Mouse (Mus musculus) lung, adult 2 months (tissue): Measurements from ENCODE around the gene Cd276. TPM values are rescaled to one million over a fixed set of nuclear protein-coding genes. Genes with fewer than 3 reads are reported as not detected.
A peak's percentile ranks its signal among the peaks of the same experiment; 100 is the strongest.
"Not testable (repeated sequence)": the region's sequence is repeated elsewhere in the genome, so short reads cannot be mapped to it uniquely, and the experiment has no call there.

Experiments used
- DNase-seq: peaks from one replicate; pipeline ENCODE4 v3.0.0; 2022
- H3K4me1 ChIP-seq: fragments of 200-500 bp; 2 replicates; pipeline ENCODE4 v1.6.1; 2011; ENCODE audit warnings: low read length; ENCODE audit not compliant: control insufficient read depth, insufficient read depth
- H3K4me3 ChIP-seq: fragments of 200-500 bp; replicated peaks from 2 replicates; pipeline ENCODE3; 2011; ENCODE audit warnings: low read depth, mild to moderate bottlenecking, control low read depth, low read length; ENCODE audit errors: extremely low read depth
- CTCF ChIP-seq: fragments of 200-500 bp; IDR thresholded peaks from 2 replicates; pipeline ENCODE4 v1.5.1; 2011; ENCODE audit warnings: mild to moderate bottlenecking, low read length, control low read depth; ENCODE audit not compliant: insufficient read depth
- POLR2A ChIP-seq: fragments of 200-500 bp; IDR thresholded peaks from 2 replicates; pipeline ENCODE4 v1.6.1; 2011; ENCODE audit warnings: low read depth, mild to moderate bottlenecking, control low read depth, low read length, borderline replicate concordance; ENCODE audit errors: extremely low read depth
- WGBS: fragments of 180-500 bp; shearing (Covaris S2); methylation state at CpG from one replicate; pipeline ENCODE4 v1.1.7; 2018; 5-methylcytosine and 5-hydroxymethylcytosine counted together
- polyA plus RNA-seq: library from polyadenylated mRNA; depleted of rRNA; stranded (reverse); fragments of >200 nt; gene quantifications from 2 replicates; pipeline ENCODE4 v1.2.3, GENCODE M21; 2012

The Cd276 gene
- polyA plus RNA-seq, 1 experiment = 8.8 TPM

GRCm38 (mm10) chr9:58578669-58579068 lies 23.4 kb upstream of the Cd276 start:
- H3K4me3 ChIP-seq = no peak overlapping the region
- 9% methylated on average over 3 of the region's 3 CpGs for WGBS
- TF ChIP-seq CTCF (peak; percentile 94), POLR2A (no peak)
- DNase-seq = peak; percentile 77
- H3K4me1 ChIP-seq = peaks cover 7% of the 10 kb centered on the region

GRCm38 (mm10) chr9:58571001-58571400 lies 15.8 kb upstream of the Cd276 start:
- 72% methylated on average over 1 of the region's 1 CpGs for WGBS
- no peak for DNase-seq
- Histone ChIP-seq H3K4me3 (no peak overlapping the region), H3K4me1 (no peaks in the 10 kb centered on the region)
- no peak for TF ChIP-seq CTCF
- no peak for TF ChIP-seq POLR2A

GRCm38 (mm10) chr9:58567682-58568081 lies 12.4 kb upstream of the Cd276 start:
- Histone ChIP-seq H3K4me1 (no peaks in the 10 kb centered on the region), H3K4me3 (no peak overlapping the region)
- DNase-seq = no peak
- TF ChIP-seq CTCF = no peak
- TF ChIP-seq POLR2A = no peak

- not testable (repeated sequence) for DNase-seq, H3K4me3 ChIP-seq, H3K4me1 ChIP-seq
- WGBS = 63% methylated on average over 3 of the region's 3 CpGs
These were observed 10.7 kb upstream of the Cd276 start for GRCm38 (mm10) chr9:58565945-58566344.

GRCm38 (mm10) chr9:58560211-58560610 lies 5.0 kb upstream of the Cd276 start:
- WGBS = 44% methylated on average over 3 of the region's 3 CpGs
- TF ChIP-seq POLR2A = no peak
- TF ChIP-seq CTCF = no peak
- Histone ChIP-seq H3K4me3 (no peak overlapping the region), H3K4me1 (peaks cover 10% of the 10 kb centered on the region)
- no peak for DNase-seq

GRCm38 (mm10) chr9:58557457-58558455 lies 2.5 kb upstream of the Cd276 start:
- no peak for TF ChIP-seq POLR2A
- TF ChIP-seq CTCF = no peak
- 36% methylated on average over 3 of the region's 3 CpGs for WGBS
- no peak for DNase-seq
- Histone ChIP-seq H3K4me3 (no peak overlapping the region), H3K4me1 (peaks cover 17% of the 10 kb centered on the region)

- 52% methylated on average over 7 of the region's 7 CpGs for WGBS
- TF ChIP-seq CTCF = no peak
- no peak for TF ChIP-seq POLR2A
- no peak for DNase-seq
- H3K4me3 ChIP-seq = no peak overlapping the region
- H3K4me1 ChIP-seq = peaks cover 17% of the 10 kb centered on the region
These were observed 1.4 kb upstream of the Cd276 start for GRCm38 (mm10) chr9:58556627-58557026.

- DNase-seq = no peak
- Histone ChIP-seq H3K4me3 (peak overlapping the region; percentile 69), H3K4me1 (peaks cover 17% of the 10 kb centered on the region)
- 21% methylated on average over 9 of the region's 9 CpGs for WGBS
- no peak for TF ChIP-seq CTCF
- no peak for TF ChIP-seq POLR2A
These were observed 613 bp upstream of the Cd276 start for GRCm38 (mm10) chr9:58555685-58556414.

GRCm38 (mm10) chr9:58554056-58554907 lies 955 bp downstream of the Cd276 start:
- DNase-seq = no peak
- whole genome bisulfite sequencing = 15% methylated on average over 23 of the region's 23 CpGs
- TF ChIP-seq CTCF = no peak
- 0 out of 2 replicates have a peak, but pooled peaks have one; percentile 7 for TF ChIP-seq POLR2A
- peak overlapping the region; percentile 69 for H3K4me3 ChIP-seq
- H3K4me1 ChIP-seq = peaks cover 17% of the 10 kb centered on the region

GRCm38 (mm10) chr9:58552083-58552482 lies 3.2 kb downstream of the Cd276 start:
- DNase-seq = no peak
- H3K4me1 ChIP-seq = peaks cover 14% of the 10 kb centered on the region
- H3K4me3 ChIP-seq = no peak overlapping the region
- TF ChIP-seq CTCF = no peak
- TF ChIP-seq POLR2A = no peak
- 63% methylated on average over 9 of the region's 9 CpGs for WGBS
